In the genomic region with DNA sequence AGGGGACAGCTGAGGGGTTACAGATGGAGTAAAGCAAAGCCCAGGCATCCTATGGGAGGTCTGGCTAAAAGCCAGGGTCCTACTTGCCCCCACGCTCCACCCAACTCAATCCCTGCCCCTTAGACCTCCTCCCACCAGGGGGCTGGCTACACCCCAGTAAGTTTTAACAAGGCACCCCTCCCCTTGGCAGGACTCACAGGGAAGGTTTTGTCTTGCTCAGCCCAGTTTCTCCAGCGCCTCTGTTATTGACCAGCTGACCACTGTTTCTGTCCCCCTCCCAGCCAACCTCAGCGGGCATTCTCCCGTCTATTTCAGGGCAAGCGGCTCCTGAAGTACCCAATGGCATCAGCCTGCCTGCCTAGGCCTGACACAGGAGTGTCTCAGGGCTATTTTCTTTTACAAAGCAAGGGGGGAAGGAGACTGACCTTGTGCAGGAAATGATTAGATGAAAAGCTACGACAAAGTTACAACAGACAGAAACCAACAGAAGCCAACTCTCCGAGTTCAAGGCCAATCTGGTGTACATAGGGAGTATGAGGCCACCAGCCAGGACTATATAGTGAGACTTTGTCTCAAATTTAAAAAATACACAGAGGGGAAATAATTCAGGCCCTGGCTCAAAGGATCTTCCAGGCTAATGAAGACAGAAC, we compare ENCODE assay signal across 9 mouse cellular contexts. TPM values are rescaled to one million over a fixed set of nuclear protein-coding genes. Genes with fewer than 3 reads are reported as not detected.
A peak's percentile ranks its signal among the peaks of the same experiment; 100 is the strongest.
DNase-seq lines count a peak whose midpoint lies in the region; ATAC-seq and TF ChIP-seq lines count a peak whose summit lies in the region.
"Had no signal": no experiment of that assay in that cellular context is flagged by ENCODE, and none has a peak within 500 bp of the region (broad histone marks: within the 10 kb centered on the region; RNA-seq: fewer than 3 reads in every experiment).

No protein-coding gene starts in this region.

- peaks cover 15% of the 10 kb centered on the region for H3K79me2 ChIP-seq in MEL (ENCODE audit: control insufficient read depth, insufficient read depth, low read length, poor library complexity)

- no peak overlapping the region for H3K9ac ChIP-seq in kidney, postnatal 0 days (ENCODE audit: low read depth, low read length)
- H3K9ac ChIP-seq in MEL (ENCODE audit: control insufficient read depth, low read depth, low read length, poor library complexity, severe bottlenecking), result peak overlapping the region; percentile 21; the same call in 1 of the 2 replicates
- H3K9ac ChIP-seq in heart, embryonic 12.5 days, result peak overlapping the region; percentile 37; the same call in 1 of the 2 replicates
- peak overlapping the region; percentile 93 for H3K9ac ChIP-seq in liver, embryonic 15.5 days
- H3K9ac ChIP-seq: hindbrain, embryonic 15.5 days had no signal

- TF ChIP-seq POLR2A in MEL (IDR thresholded peaks at IDR 0.05; ENCODE audit: control insufficient read depth in 1 of 2, insufficient read depth in 1 of 2, low read depth in 1 of 2, low read length in 2 of 2, poor library complexity in 1 of 2), result no peak
- TF ChIP-seq POLR2A in cerebellum, adult 2 months (IDR thresholded peaks at IDR 0.05; ENCODE audit: borderline replicate concordance, insufficient read depth, low read length), result no peak

- no peak for TF ChIP-seq CTCF in kidney, postnatal 0 days (IDR thresholded peaks at IDR 0.05; ENCODE audit: low read depth)
- TF ChIP-seq CTCF in MEL (IDR thresholded peaks at IDR 0.05 in 2 of 3, conservative IDR thresholded peaks at IDR 0.05 in 1 of 3; ENCODE audit: control insufficient read depth in 1 of 3, insufficient read depth in 1 of 3, low read depth in 2 of 3, low read length in 3 of 3, poor library complexity in 1 of 3, severe bottlenecking in 1 of 3), result no peak
- no peak for TF ChIP-seq CTCF in cerebellum, adult 2 months (IDR thresholded peaks at IDR 0.05; ENCODE audit: borderline replicate concordance, insufficient read depth, low read depth, low read length)

- H3K4me3 ChIP-seq in kidney, postnatal 0 days (replicated peaks; ENCODE audit: low read depth, low read length), result no peak overlapping the region
- H3K4me3 ChIP-seq in MEL (ENCODE audit: control insufficient read depth in 1 of 2, insufficient read depth in 1 of 2, low read depth in 2 of 2, low read length in 2 of 2), result no peak overlapping the region
- H3K4me3 ChIP-seq in cerebellum, adult 2 months (replicated peaks; ENCODE audit: insufficient read depth, low read depth, low read length), result no peak overlapping the region
- H3K4me3 ChIP-seq in heart, embryonic 12.5 days, result no peak overlapping the region
- peak overlapping the region; percentile 87 for H3K4me3 ChIP-seq in liver, embryonic 15.5 days (replicated peaks)
- H3K4me3 ChIP-seq: hindbrain, embryonic 15.5 days had no signal

- TF ChIP-seq RAD21 in MEL (IDR thresholded peaks at IDR 0.05; ENCODE audit: low read depth, low read length), result no peak

- 27% methylated on average over 7 of the region's 7 CpGs for WGBS in kidney, postnatal 0 days
- whole genome bisulfite sequencing in cerebellum, adult 2 months, result 42% methylated on average over 7 of the region's 7 CpGs
- 46% methylated on average over 7 of the region's 7 CpGs for WGBS in heart, embryonic 12.5 days
- WGBS in liver, embryonic 15.5 days (ENCODE audit: insufficient replicate concordance), result 36% methylated on average over 7 of the region's 7 CpGs

- DNase-seq in kidney, postnatal 0 days (ENCODE audit: low spot score), result peak; percentile 22
- DNase-seq in kidney, postnatal 36 days, result no peak
- no peak for DNase-seq in MEL (ENCODE audit: low read depth, low spot score)
- DNase-seq in cerebellum, adult 2 months, result peak; percentile 39 to 51
- DNase-seq in thymus, postnatal 14 days, result no peak

- peak overlapping the region; percentile 29; the same call in 1 of the 2 replicates for H3K4me2 ChIP-seq in kidney, postnatal 0 days (ENCODE audit: low read length)
- H3K4me2 ChIP-seq in heart, embryonic 12.5 days, result peak overlapping the region; percentile 8; the same call in 1 of the 2 replicates
- peak overlapping the region; percentile 84 for H3K4me2 ChIP-seq in liver, embryonic 15.5 days
- H3K4me2 ChIP-seq: hindbrain, embryonic 15.5 days had no signal

- no peaks in the 10 kb centered on the region for H3K9me3 ChIP-seq in kidney, postnatal 0 days (replicated peaks; ENCODE audit: low read length)
- H3K9me3 ChIP-seq in MEL (replicated peaks; ENCODE audit: insufficient read depth, low read length), result no peaks in the 10 kb centered on the region
- H3K9me3 ChIP-seq in heart, embryonic 12.5 days (replicated peaks), result no peaks in the 10 kb centered on the region
- H3K9me3 ChIP-seq in liver, embryonic 15.5 days (replicated peaks), result no peaks in the 10 kb centered on the region
- H3K9me3 ChIP-seq: hindbrain, embryonic 15.5 days had no signal

- H3K36me3 ChIP-seq in kidney, postnatal 0 days (ENCODE audit: insufficient read depth, low read length), result 0 out of 2 replicates have a peak, but pooled peaks cover 6% of the 10 kb centered on the region
- peaks cover 1 to 32% of the 10 kb centered on the region in 2 experiments; a peak in 3 of 4 replicates for H3K36me3 ChIP-seq in MEL (ENCODE audit: control insufficient read depth in 1 of 2, insufficient read depth in 2 of 2, low read length in 2 of 2)
- H3K36me3 ChIP-seq in heart, embryonic 12.5 days, result peaks cover 10% of the 10 kb centered on the region
- peaks cover 39% of the 10 kb centered on the region for H3K36me3 ChIP-seq in liver, embryonic 15.5 days (replicated peaks)

- TF ChIP-seq EP300 in MEL (IDR thresholded peaks at IDR 0.05; ENCODE audit: low read depth in 1 of 2, low read length in 2 of 2), result peak in 1 of 2 experiments; percentile 31; a peak in 1 of 4 replicates

- no peak for ATAC-seq in kidney, postnatal 0 days (replicated peaks; ENCODE audit: low FRiP score, low read depth)
- ATAC-seq in heart, embryonic 12.5 days (ENCODE audit: insufficient number of reproducible peaks, low FRiP score), result no peak
- ATAC-seq in liver, embryonic 15.5 days (ENCODE audit: insufficient read depth), result no peak
- no peak for ATAC-seq in inflammation-experienced regulatory T-cells, adult 6 months

- no peaks in the 10 kb centered on the region for H3K27me3 ChIP-seq in kidney, postnatal 0 days (ENCODE audit: insufficient read depth, low read length)
- no peaks in the 10 kb centered on the region for H3K27me3 ChIP-seq in MEL (ENCODE audit: control insufficient read depth in 1 of 2, insufficient read depth in 2 of 2, low read length in 2 of 2)
- H3K27me3 ChIP-seq in cerebellum, adult 2 months (ENCODE audit: control insufficient read depth, insufficient read depth, low read length), result no peaks in the 10 kb centered on the region
- H3K27me3 ChIP-seq in heart, embryonic 12.5 days (replicated peaks), result no peaks in the 10 kb centered on the region
- no peaks in the 10 kb centered on the region for H3K27me3 ChIP-seq in liver, embryonic 15.5 days
- H3K27me3 ChIP-seq: hindbrain, embryonic 15.5 days had no signal

- peak overlapping the region; percentile 32; the same call in 1 of the 2 replicates for H3K27ac ChIP-seq in kidney, postnatal 0 days
- peak overlapping the region; percentile 34; the same call in 1 of the 2 replicates for H3K27ac ChIP-seq in MEL (ENCODE audit: control insufficient read depth, low read depth, low read length)
- no peak overlapping the region; the same call in 1 of the 2 replicates for H3K27ac ChIP-seq in cerebellum, adult 2 months (ENCODE audit: insufficient read depth, low read length)
- peak overlapping the region; percentile 58 for H3K27ac ChIP-seq in heart, embryonic 12.5 days (ENCODE audit: poor library complexity, severe bottlenecking)
- H3K27ac ChIP-seq in liver, embryonic 15.5 days (replicated peaks), result peak overlapping the region; percentile 96
- H3K27ac ChIP-seq: hindbrain, embryonic 15.5 days had no signal

- peaks cover 8% of the 10 kb centered on the region for H3K4me1 ChIP-seq in kidney, postnatal 0 days (replicated peaks; ENCODE audit: insufficient read depth, low read length)
- H3K4me1 ChIP-seq in MEL (ENCODE audit: control insufficient read depth in 1 of 2, insufficient read depth in 2 of 2, low read length in 2 of 2), result peaks cover 9 to 45% of the 10 kb centered on the region in 2 experiments
- H3K4me1 ChIP-seq in cerebellum, adult 2 months (ENCODE audit: control insufficient read depth, insufficient read depth, low read length), result no peaks in the 10 kb centered on the region; the same call in 1 of the 2 replicates
- H3K4me1 ChIP-seq in heart, embryonic 12.5 days (replicated peaks), result peaks cover 56% of the 10 kb centered on the region
- peaks cover 68% of the 10 kb centered on the region for H3K4me1 ChIP-seq in liver, embryonic 15.5 days (replicated peaks)

RNA-seq across cellular contexts. Expression of a gene that starts 2.9 kb away (rescaled TPM):
- 13.4 and 14.6 TPM in 2 replicates for polyA plus RNA-seq in kidney, postnatal 0 days (2015; fragmentation: Nextera tagmentation; extraction: Ambion mirVana)
- total RNA-seq in MEL (2012; rRNA removed), result 7.6 and 8.6 TPM in 2 replicates
- 10 to 100 TPM in 1 of 2 experiments, not detected in 1; 12.9 TPM for polyA plus RNA-seq in MEL (2012; ENCODE audit: insufficient read depth in 1 of 2, insufficient read length in 2 of 2, low read depth in 1 of 2, low replicate concordance in 2 of 2, missing spikeins in 1 of 2)
- polyA plus RNA-seq in cerebellum, adult 2 months (2012; rRNA removed), result 27.3 and 28.5 TPM in 2 replicates
- polyA plus RNA-seq in heart, embryonic 12.5 days (2016; fragmentation: Nextera tagmentation; extraction: Ambion mirVana), result 14.0 and 14.9 TPM in 2 replicates
- polyA plus RNA-seq in liver, embryonic 15.5 days (2015; fragmentation: Nextera tagmentation; extraction: Ambion mirVana), result 27.0 and 27.3 TPM in 2 replicates
- 10 to 100 TPM; 44.8 to 84.9 (median 55.9) TPM for polyA plus RNA-seq in inflammation-experienced regulatory T-cells, adult 6 months (2017; shearing (Covaris generic))

RNA-seq across cellular contexts. Expression of a gene that starts 10.0 kb away (rescaled TPM):
- polyA plus RNA-seq in kidney, postnatal 0 days (2015; fragmentation: Nextera tagmentation; extraction: Ambion mirVana), result 3.5 and 4.8 TPM in 2 replicates
- total RNA-seq in MEL (2012; rRNA removed), result 15.5 and 22.5 TPM in 2 replicates
- polyA plus RNA-seq in MEL (2012; ENCODE audit: insufficient read depth in 1 of 2, insufficient read length in 2 of 2, low read depth in 1 of 2, low replicate concordance in 2 of 2, missing spikeins in 1 of 2), result 10 to 100 TPM in 1 of 2 experiments, not detected in 1; 14.9 TPM
- 0.11 and 0.14 TPM in 2 replicates for polyA plus RNA-seq in cerebellum, adult 2 months (2012; rRNA removed)
- 12.4 and 14.4 TPM in 2 replicates for polyA plus RNA-seq in heart, embryonic 12.5 days (2016; fragmentation: Nextera tagmentation; extraction: Ambion mirVana)
- 10.0 and 13.2 TPM in 2 replicates for polyA plus RNA-seq in liver, embryonic 15.5 days (2015; fragmentation: Nextera tagmentation; extraction: Ambion mirVana)
- polyA plus RNA-seq in inflammation-experienced regulatory T-cells, adult 6 months (2017; shearing (Covaris generic)), result 1 to 10 TPM in 2 of 3 experiments, under 1 TPM in 1; 0.32 to 7.4 (median 1.1) TPM

RNA-seq across cellular contexts. Expression of a gene that starts 52.5 kb away (rescaled TPM):
- polyA plus RNA-seq in kidney, postnatal 0 days (2015; fragmentation: Nextera tagmentation; extraction: Ambion mirVana), result 38.6 and 39.2 TPM in 2 replicates
- not detected in 2 replicates for total RNA-seq in MEL (2012; rRNA removed)
- under 1 TPM in 1 of 2 experiments, not detected in 1; 0.22 TPM for polyA plus RNA-seq in MEL (2012; ENCODE audit: insufficient read depth in 1 of 2, insufficient read length in 2 of 2, low read depth in 1 of 2, low replicate concordance in 2 of 2, missing spikeins in 1 of 2)
- polyA plus RNA-seq in cerebellum, adult 2 months (2012; rRNA removed), result 8.8 and 10.7 TPM in 2 replicates
- 132 and 135 TPM in 2 replicates for polyA plus RNA-seq in heart, embryonic 12.5 days (2016; fragmentation: Nextera tagmentation; extraction: Ambion mirVana)
- 11.3 and 11.8 TPM in 2 replicates for polyA plus RNA-seq in liver, embryonic 15.5 days (2015; fragmentation: Nextera tagmentation; extraction: Ambion mirVana)
- 1 to 10 TPM in 1 of 3 experiments, not detected in 2; 1.0 TPM for polyA plus RNA-seq in inflammation-experienced regulatory T-cells, adult 6 months (2017; shearing (Covaris generic))

RNA-seq across cellular contexts. Expression of a gene that starts 57.0 kb away (rescaled TPM):
- polyA plus RNA-seq in kidney, postnatal 0 days (2015; fragmentation: Nextera tagmentation; extraction: Ambion mirVana), result 0.14 TPM in 1 of 2 replicates, not detected in the other
- not detected in 2 replicates for total RNA-seq in MEL (2012; rRNA removed)
- polyA plus RNA-seq in MEL (2012; ENCODE audit: insufficient read depth in 1 of 2, insufficient read length in 2 of 2, low read depth in 1 of 2, low replicate concordance in 2 of 2, missing spikeins in 1 of 2), result under 1 TPM in 1 of 2 experiments, not detected in 1; 0.06 TPM
- 0.79 and 1.1 TPM in 2 replicates for polyA plus RNA-seq in cerebellum, adult 2 months (2012; rRNA removed)
- polyA plus RNA-seq in heart, embryonic 12.5 days (2016; fragmentation: Nextera tagmentation; extraction: Ambion mirVana), result not detected in 2 replicates
- 0.09 TPM in 1 of 2 replicates, not detected in the other for polyA plus RNA-seq in liver, embryonic 15.5 days (2015; fragmentation: Nextera tagmentation; extraction: Ambion mirVana)
- not detected for polyA plus RNA-seq in inflammation-experienced regulatory T-cells, adult 6 months (2017; shearing (Covaris generic))

Comparison
In these comparisons a context has a peak if more than half of its experiments do, and no peak if none do; other contexts are left out.
1. DNase-seq: peak in kidney, postnatal 0 days (single experiment) and cerebellum, adult 2 months (2 of 2); none in kidney, postnatal 36 days (0 of 2), MEL (single experiment) and thymus, postnatal 14 days (single experiment).
2. H3K4me2 ChIP-seq: peak in every context shown above with its lines; median percentile 84 in liver, embryonic 15.5 days; 29 in kidney, postnatal 0 days; 8 in heart, embryonic 12.5 days.